Mouse (Mus musculus): ENCODE measurements around the gene Hist1h4f.
"Not testable (repeated sequence)": the region's sequence is repeated elsewhere in the genome, so short reads cannot be mapped to it uniquely, and the experiment has no call there.

DNA sequence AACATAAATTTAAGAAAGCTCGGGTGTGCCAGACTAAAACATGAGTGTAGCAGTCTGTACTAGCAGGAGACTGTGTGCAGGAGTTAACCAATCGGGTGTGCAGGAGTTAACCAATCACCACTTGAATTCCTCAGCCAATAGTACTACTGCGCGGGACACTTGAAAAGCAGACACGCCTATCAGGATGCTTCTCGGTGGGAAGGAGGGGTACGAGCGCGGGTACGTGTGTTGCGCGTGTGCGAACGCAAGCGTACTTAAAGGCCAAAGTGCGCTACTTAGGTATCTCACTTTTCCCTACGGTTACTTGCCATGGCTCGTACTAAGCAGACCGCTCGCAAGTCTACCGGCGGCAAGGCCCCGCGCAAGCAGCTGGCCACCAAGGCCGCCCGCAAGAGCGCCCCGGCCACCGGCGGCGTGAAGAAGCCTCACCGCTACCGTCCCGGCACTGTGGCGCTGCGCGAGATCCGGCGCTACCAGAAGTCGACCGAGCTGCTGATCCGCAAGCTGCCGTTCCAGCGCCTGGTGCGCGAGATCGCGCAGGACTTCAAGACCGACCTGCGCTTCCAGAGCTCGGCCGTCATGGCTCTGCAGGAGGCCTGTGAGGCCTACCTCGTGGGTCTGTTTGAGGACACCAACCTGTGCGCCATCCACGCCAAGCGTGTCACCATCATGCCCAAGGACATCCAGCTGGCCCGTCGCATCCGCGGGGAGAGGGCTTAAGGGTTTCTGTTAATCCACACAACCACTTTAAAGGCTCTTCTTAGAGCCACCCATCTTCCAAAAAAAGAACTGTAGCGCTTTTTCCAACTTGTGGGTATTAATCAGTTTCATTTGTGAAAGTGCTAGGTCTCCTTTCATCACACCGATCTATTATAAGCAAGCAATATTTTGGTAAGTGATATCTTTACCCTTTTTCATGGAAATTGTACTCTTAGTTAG, 16.0 kb downstream of the Hist1h4f start, which contains the start of gene Hist1h3g:
- not testable (repeated sequence) for TF ChIP-seq CTCF (IDR thresholded peaks at IDR 0.05; ENCODE audit: borderline replicate concordance, insufficient read depth, low read depth, low read length); POLR2A (IDR thresholded peaks at IDR 0.05; ENCODE audit: borderline replicate concordance, insufficient read depth, low read length)

Data from cerebellum, adult 2 months (tissue).